Mouse (Mus musculus): ENCODE data around the gene Rin2.

Rin2 gene

GRCm38 (mm10) chr2:145788562-145789346 lies 113.7 kb downstream of the Rin2 start:
- no peak for DNase-seq (ENCODE audit: low spot score in 2 of 2)

DNA sequence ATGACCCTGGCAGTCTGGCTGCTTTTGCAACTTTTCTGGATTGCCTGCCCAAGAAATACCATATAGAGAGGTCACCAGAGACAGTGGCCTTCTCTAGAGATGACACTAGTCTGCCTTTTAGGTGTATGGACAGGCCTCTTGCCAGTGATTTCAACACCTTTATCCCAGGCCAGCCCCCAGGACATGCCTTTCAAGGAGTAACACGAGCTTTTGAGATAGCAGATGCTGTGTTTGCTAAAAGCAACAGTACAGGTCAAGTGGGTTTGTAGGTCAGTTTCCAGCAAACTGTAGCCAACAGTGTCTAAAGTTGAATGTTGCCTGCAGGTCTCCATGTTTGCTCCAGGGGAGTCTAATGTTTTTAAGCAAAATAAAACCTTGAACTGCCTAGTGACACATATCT lies 118.7 kb downstream of the Rin2 start:
- DNase-seq (ENCODE audit: low spot score in 2 of 2), result no peak

- DNase-seq (ENCODE audit: low spot score in 2 of 2), result no peak
Measured at GRCm38 (mm10) chr2:145794318-145794954, 119.4 kb downstream of the Rin2 start.

DNA sequence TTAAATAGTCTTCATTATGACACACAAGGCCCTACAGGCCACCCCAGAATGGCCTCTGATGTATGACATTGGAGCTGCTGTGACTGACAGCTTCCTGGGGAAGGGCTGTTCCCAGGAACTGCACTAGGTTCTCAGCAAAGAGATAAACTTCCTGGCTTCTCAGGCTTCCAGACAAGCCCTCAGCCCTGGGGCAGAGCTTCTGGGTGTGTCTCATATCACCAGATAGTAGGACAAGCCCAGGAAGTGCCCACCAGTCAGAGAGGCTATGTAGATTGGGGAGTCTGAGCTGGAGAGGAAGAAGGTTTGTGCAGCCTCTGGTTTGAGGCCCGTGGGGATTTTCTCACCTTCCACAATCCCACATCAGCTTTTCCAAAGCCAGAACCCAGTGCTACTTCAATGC lies 122.8 kb downstream of the Rin2 start:
- no peak for DNase-seq (ENCODE audit: low spot score in 2 of 2)

DNA sequence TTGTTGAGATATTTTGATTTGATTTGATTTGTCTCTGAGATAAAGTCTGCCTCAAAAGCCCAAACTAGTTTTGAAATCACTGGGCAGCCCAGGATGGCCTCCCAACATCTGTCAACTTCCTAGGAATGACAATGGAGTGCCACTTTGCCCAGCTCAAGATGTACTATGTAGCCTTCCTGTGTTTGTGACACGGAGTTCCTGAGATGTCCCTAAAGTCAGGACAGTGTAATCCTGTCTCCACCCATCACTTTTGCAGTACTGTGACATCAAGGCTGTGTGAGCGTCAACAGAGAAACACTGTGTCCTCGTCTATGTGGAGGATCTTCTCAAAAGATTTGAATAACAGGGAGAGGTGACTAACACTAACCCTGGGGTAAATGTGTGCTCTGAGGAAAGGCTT lies 123.9 kb downstream of the Rin2 start:
- no peak for DNase-seq (ENCODE audit: low spot score in 2 of 2)

GRCm38 (mm10) chr2:145801322-145802052 lies 126.5 kb downstream of the Rin2 start:
- DNase-seq (ENCODE audit: low spot score in 2 of 2), result no peak

- no peak for DNase-seq (ENCODE audit: low spot score in 2 of 2)
Measured at GRCm38 (mm10) chr2:145802626-145803025, 127.6 kb downstream of the Rin2 start.

GRCm38 (mm10) chr2:145803822-145804342 lies 128.9 kb downstream of the Rin2 start:
- no peak for DNase-seq (ENCODE audit: low spot score in 2 of 2)

DNA sequence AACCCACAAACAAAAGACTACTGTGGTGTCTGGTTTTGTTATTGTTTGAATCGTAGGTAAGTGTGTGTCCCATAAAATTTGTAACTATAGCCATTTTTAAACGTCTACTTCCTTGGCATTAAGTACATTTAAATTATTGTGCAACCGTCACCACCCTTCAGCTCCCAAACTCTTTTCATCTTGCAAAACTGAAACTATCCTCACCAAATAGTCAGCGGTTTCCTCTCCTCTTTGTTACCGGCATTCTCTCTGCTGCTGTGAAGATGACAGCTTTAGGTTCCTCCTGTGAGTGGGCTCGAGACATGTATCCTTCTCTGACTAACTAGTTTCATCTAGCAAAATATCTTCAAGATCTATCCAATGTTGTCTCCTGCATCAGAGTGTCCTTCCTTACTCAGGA lies 129.5 kb downstream of the Rin2 start:
- no peak for DNase-seq (ENCODE audit: low spot score in 2 of 2)

GRCm38 (mm10) chr2:145807276-145807675 lies 132.3 kb downstream of the Rin2 start:
- no peak for DNase-seq (ENCODE audit: low spot score in 2 of 2)

DNA sequence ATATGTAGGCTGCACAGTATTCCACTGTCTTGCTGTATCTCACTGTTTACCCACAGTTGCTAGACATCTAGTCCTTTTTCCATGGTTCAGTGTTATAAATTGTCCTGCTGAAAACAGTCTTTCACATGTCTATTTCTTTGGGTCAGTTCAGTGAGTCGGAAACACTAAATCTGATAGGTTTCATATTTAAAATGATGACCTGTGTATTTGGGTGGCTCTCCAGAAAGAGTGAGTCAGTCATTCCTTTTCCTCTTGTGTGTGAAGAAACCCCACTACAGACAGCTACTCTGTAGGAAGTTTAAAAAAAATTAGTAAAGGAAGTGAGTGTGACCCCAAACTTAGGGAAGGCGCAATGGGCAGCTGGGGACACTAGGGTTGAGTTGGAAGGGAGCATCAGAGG lies 133.2 kb downstream of the Rin2 start:
- DNase-seq (ENCODE audit: low spot score in 2 of 2), result no peak

DNA sequence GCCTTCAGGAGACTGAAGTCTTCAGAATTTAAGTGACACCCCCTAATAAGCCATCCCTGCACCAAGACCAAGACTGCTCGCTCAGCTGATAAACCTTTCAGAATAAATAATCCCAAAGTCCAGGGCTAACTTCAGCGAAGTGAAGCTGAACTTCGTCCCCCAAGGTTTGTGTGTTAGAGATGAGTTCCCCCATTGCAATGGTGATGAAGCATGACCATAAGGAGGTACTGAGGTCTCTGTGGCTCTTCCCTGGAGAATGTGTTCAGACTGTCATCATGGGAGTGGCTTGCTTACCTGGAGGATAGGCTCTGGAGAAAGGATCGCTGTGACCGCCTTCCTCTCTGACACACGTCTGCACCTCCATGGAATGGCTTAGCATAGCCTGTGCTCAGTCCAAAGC lies 133.7 kb downstream of the Rin2 start:
- DNase-seq (ENCODE audit: low spot score in 2 of 2), result no peak

GRCm38 (mm10) chr2:145810676-145811075 lies 135.7 kb downstream of the Rin2 start:
- no peak for DNase-seq (ENCODE audit: low spot score in 2 of 2)

DNA sequence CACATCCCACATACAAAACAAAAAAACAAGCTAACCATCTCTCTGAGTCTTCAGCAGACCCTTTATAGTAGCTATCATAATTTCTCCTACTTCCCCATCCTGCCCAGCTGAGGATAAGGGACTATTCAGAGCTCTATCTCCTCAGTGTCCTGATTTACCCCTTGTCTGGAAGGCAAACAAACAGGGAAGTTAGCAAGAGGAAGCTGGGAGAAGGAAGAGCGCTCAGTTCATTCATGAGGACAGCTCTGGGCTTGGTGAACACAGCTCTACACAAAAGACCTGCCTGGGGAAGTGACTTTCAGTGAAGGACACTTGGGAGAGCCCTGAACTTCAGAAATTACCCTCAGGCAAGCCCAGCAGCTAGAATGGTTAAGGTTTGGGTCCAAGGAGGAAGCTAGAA lies 137.8 kb downstream of the Rin2 start:
- DNase-seq (ENCODE audit: low spot score in 2 of 2), result no peak

- DNase-seq (ENCODE audit: low spot score in 2 of 2), result no peak
Measured at GRCm38 (mm10) chr2:145817195-145817594, 142.2 kb downstream of the Rin2 start.

- DNase-seq (ENCODE audit: low spot score in 2 of 2), result no peak
Measured at GRCm38 (mm10) chr2:145822013-145822782, 147.2 kb downstream of the Rin2 start.

- no peak for DNase-seq (ENCODE audit: low spot score in 2 of 2)
Measured at GRCm38 (mm10) chr2:145822783-145823729, 148.0 kb downstream of the Rin2 start.

- no peak for DNase-seq (ENCODE audit: low spot score in 2 of 2)
Measured at GRCm38 (mm10) chr2:145824749-145825148, 149.7 kb downstream of the Rin2 start.

- DNase-seq (ENCODE audit: low spot score in 2 of 2), result no peak
Measured at GRCm38 (mm10) chr2:145825221-145825620, 150.2 kb downstream of the Rin2 start.

GRCm38 (mm10) chr2:145827930-145828329 lies 152.9 kb downstream of the Rin2 start:
- DNase-seq (ENCODE audit: low spot score in 2 of 2), result no peak

DNA sequence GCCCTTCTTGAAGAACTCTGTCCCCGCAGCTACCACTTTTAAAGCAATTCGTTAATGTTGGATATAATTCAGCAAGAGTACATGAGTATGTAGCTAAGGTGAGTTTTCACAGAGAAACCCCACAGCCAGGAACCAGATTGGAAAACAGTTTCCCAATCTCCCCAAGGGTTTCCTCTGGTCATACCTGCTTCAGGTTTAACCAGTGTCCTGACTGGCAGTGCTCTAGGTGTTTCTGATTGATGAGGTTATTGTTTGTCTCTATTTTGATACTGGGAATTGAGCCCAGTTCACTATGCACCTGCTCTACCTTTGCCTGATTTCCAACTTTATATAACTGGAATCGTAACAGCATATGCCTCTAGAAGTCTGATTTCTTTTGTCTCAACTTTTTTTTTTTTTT lies 153.6 kb downstream of the Rin2 start:
- DNase-seq (ENCODE audit: low spot score in 2 of 2), result no peak

All from spleen, postnatal 14 days (tissue).